ENCODE assay signal across 8 mouse cellular contexts in the genomic region with DNA sequence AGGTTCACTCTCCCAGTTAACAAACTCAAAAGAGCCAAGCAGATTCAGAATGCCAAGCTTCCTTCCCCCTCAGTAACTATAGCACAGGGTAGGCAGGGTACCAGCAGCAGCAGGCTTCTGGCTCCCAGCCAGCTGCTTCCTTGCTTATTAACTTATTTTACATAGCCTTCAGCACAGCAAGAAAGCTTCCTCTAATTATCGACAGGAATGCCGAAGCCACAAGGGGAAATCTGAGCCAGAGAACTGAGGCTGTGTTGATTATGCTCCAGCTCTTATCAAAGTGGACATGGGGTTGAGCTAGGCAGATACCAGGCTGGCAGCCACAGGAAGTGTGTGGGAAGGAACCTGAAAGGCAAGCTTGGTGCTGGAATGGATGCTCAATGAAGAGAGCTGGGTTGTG.
DNase-seq lines count a peak whose midpoint lies in the region; TF ChIP-seq lines count a peak whose summit lies in the region.

No protein-coding gene starts in this region.

- H3K4me3 ChIP-seq in gastrocnemius, adult 2 months = no peak overlapping the region

- H3K27ac ChIP-seq in gastrocnemius, adult 2 months = no peak overlapping the region

- DNase-seq in cerebellum, adult 11-12 months = peak; percentile 6
- no peak for DNase-seq in cerebellum, adult 8-10 months
- DNase-seq in cerebellum, postnatal 14 days = peak; percentile 89 to 92
- DNase-seq in frontal cortex, postnatal 14 days (ENCODE audit: low spot score in 2 of 2) = peak; percentile 27 to 49
- peak; percentile 25 to 53 for DNase-seq in layer of hippocampus, postnatal 10 days (ENCODE audit: low spot score in 2 of 2)
- DNase-seq in right cerebral cortex, postnatal 14 days = peak; percentile 68
- DNase-seq in thymus, postnatal 10 days (ENCODE audit: low spot score in 2 of 2) = no peak
- DNase-seq in gastrocnemius, adult 2 months = no peak

- no peak for TF ChIP-seq CTCF in gastrocnemius, adult 2 months (IDR thresholded peaks at IDR 0.05)

- intact Hi-C loops in gastrocnemius, adult 2 months (cut with DNase I) = no loop called here

Comparison
In these comparisons a context has a peak if more than half of its experiments do, and no peak if none do; other contexts are left out.
1. DNase-seq: peak in cerebellum, adult 11-12 months (single experiment), cerebellum, postnatal 14 days (2 of 2), frontal cortex, postnatal 14 days (2 of 2), layer of hippocampus, postnatal 10 days (2 of 2) and right cerebral cortex, postnatal 14 days (single experiment); none in cerebellum, adult 8-10 months (single experiment), thymus, postnatal 10 days (0 of 2) and gastrocnemius, adult 2 months (single experiment).